Mouse (Mus musculus): ENCODE data around the gene Gm9918.

The Gm9918 gene

DNA sequence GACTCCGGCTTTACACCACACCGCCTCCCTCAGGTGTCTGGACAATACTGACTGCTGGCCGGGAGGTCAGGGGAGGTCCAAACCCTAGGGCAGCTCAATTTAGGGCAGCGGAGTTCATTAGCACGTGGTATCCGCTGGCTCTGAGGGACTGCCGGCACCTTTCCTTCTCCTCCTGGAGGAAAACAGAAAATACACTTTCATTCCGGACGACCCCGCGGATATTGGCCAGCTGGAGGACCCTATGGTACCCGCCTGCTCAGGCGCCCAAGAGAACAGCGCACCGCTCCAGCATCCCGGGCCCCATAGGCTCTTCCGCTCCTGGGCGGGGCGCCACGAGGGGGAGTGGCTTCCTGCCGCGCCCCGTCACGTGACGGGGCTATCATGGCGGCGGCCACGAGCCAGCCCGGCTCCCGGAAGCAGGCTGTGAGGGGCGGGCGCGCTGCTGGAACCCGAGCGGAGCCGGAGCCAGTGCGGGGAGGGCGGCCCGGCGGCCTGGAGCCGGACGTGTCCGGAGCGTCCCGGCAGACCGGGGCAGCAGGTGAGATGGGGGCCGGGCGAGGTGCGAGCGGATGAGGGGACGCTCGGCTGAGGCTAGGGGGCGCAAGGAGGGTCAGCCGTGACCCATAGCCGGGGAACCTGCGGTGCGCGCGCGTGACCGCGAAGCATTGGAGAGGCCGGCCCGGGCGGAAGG is 8.9 kb downstream of the Gm9918 start, which contains the start of gene Mfsd5:
Mfsd5 (plus strand) TSS at position 363 of the 691 bp plus-strand sequence.
- DNase-seq: peak; percentile 96

DNA sequence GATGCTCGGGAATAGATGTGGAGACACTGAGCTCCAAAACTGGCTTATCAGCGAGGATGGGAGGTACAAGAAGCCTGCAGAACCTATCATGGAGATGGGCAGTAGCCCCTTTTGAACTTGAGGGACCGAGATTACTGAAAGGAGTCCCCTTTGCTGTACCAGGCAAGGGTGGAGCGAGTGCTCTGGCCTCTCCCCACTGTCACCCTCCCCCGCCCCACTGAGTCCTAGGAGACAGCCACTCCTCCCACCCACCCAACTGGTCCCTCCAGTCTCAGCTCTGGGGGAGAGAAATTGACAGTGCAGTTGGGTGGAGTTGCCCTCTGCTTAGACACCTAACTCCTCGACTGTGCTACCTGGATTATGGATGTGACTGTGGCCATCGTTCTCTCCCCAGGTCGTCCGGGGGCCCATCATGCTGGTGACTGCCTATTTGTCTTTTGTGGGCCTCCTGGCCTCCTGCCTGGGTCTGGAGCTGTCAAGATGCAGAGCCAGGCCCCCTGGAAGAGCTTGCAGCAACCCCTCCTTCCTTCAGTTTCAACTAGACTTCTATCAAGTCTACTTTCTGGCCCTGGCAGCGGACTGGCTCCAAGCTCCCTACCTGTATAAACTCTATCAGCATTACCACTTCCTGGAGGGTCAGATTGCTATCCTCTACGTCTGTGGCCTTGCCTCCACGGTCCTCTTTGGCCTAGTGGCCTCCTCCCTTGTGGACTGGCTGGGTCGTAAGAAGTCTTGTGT is 9.6 kb downstream of the Gm9918 start:
- DNase-seq: peak; percentile 26 to 35

DNA sequence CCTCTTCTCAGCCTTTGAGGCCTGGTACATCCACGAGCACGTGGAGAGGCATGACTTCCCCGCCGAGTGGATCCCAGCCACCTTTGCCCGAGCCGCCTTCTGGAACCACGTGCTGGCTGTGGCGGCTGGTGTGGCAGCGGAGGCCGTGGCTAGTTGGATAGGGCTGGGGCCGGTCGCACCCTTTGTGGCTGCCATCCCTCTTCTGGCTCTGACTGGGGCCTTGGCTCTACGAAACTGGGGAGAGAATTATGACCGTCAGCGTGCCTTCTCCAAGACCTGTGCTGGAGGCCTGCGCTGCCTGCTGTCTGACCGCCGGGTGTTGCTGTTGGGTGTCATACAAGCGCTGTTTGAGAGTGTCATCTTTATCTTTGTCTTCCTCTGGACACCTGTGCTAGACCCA is 10.3 kb downstream of the Gm9918 start:
- peak in 1 of 2 experiments; percentile 17 for DNase-seq

DNA sequence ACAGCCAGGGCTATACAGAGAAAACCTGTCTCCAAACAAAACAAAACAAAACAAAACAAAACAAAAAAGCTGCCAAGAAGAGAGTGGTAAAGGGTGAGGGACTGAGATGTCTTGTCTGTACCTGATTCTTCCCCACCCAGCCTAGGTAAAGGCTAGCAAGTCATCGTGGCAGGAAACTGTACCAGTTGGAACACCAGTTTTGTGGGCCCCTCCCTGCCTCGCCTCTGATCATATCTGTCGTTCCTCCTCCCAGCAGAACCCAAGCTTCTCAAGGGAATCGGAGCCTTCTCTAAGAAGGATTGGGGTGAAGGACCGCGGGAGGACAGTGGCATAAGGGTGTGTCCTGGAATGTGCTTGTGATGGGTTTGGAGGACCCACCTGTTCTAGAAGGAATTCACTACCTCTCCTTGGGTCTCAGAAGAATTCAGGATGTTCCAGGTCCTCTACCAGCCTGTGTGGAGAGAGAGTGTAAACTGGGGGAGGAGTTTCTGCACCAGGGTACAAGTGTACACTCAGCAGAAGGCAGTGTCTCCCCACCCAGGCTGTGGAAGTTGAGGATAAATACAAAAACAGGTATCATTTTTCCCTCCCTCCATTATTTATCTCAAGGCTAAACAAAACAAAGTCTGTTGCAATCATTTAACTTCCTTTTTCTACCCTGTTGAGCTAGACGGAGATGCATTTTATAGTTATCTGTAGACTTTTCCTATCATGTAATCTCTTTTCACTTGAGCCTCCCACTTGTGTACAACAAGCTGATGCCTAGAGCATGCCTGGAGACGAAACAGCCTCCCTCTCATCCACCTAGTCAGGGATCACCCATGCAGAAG is 12.3 kb downstream of the Gm9918 start:
- no peak for DNase-seq

DNA sequence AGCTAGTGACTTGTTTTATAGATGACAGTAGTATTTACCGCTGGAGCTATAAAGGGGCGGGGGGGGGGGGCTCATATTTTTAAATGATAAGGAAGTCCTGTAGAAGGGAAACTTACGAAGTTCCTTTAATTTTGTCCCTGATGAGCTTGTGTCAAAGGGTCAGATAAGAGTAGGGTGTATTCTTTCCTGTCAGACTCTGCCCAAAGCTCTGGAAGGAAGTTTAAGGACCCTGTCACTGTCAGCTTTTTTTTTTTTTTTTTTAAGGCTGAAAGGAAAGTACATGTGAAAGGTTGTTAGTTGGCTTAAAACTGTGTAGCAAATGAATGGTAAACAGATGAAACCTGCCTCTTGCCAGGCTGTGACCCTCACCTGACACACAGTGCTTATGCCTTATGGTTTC is 13.3 kb downstream of the Gm9918 start:
- DNase-seq: no peak

DNA sequence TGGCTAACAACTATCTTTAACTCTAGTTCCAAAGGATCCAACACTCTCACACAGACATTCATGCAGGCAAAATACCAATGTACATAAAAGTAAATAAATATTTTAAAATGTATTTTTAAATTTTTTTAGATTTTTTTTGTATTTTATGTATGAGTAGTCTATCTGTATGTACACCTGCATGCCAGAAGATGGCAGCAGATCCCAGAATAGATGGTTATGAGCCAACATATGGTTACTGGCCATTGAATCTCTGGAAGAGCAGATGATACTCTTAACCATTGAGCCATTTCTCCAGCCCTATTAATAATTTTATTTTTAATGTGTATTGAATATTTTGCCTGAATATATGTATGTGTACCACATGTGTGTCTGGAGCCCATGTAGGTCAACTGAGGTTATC is 17.0 kb downstream of the Gm9918 start:
- peak; percentile 62 to 64 for DNase-seq

DNA sequence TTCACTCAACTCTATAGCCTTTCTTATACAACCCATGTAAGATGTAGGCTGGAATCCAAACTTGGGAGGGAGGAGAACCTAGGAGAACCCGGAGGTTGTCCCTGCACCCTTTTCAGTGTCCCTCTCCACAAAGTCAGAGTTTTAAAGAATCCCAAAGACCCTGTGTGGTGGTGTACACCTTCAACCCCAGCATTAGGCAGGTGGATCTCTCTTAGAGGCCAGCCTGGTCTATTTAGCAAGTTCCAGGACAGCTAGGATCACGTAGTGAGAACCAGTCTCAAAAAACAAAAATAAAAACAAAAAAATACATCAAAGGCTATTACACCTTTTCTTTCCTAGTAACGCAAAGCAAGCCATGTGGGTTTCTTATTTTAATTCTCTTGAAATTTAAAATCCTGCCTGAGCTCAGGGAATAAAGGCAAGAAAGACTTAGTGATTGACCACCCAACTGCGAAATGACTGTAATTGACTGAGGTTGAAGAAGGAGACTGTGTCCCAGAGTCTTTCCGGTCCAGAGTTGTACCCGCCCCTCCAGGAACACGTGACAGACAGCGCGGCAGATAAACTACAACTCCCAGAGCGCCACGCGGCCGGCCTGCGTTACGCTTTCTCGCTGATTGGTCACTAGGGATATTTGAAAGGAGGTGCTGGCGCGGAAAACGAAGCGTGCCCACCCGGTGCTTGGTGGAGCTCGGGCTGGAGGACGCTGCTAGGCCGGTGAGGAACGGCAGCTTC is 25.4 kb downstream of the Gm9918 start, which contains the start of gene Espl1:
Espl1 (plus strand) TSS at position 634 of the 735 bp plus-strand sequence.
- DNase-seq: peak; percentile 95 to 96

DNA sequence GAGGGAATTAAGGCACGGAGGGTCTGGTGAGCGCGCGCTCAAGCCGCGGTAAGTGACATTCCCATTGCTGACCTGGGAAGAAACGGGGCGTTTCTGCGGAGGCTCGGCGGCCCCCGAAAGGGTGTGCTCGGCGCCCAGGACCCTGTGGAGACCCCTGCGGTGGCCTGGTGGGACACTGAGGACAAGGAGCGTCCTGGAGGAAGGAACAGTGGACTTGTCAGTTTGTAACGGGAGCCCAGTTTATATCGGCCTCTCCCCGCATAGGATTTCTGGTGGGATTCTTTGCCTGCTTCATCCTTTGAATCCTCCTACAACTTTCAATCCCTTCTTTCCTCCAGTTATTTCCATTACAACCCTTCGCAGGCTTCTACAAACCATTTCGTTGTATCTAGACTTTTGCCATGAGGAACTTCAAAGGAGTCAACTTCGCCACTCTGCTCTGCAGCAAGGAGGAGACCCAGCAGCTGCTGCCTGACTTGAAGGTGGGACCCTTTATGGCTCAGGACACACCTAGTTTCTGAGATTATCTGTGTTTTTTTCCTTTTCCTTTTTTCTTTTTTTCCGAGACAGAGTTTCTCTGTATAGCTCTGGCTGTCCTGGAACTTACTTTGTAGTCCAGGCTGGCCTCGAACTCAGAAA is 26.1 kb downstream of the Gm9918 start:
- DNase-seq: no peak

DNA sequence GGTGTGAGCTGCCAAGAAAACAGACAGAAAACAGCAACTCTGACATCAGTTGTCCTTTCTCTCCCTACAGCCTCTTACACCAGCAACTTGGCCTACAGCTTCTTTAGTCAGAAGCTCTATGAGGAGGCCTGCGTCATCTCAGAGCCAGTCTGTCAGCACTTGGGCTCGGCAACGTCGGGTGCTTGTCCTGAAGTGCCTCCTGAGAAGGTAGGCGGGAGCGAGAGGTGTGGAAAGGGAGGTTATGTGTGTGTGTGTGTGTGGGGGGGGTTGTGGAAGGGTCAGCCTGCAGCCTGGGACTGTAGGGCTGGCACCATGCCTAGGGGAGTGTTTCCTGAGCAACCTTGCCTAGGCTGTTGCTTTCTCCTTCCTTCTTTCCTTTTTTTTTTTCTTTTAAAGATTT is 32.2 kb downstream of the Gm9918 start:
- DNase-seq: no peak

DNA sequence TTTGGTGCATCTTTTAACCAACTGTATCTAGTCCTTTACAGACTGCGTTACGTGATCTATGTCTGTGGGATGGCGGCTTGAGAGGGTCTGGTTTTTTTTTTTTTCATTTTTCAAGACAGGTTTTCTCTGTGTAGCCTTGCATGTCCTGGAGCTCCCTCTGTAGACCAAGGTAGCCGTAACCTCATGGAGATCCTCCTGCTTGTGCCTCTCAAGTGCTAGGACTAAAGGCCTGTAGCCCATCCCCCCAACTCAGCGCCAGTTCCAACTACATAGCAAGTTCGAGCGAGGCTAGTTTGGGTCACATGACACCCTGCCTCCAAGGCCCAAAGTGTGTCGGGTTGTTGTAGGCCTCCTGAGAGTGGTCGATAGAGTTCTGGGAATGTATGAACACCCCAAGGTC is 38.4 kb downstream of the Gm9918 start:
- no peak for DNase-seq

DNA sequence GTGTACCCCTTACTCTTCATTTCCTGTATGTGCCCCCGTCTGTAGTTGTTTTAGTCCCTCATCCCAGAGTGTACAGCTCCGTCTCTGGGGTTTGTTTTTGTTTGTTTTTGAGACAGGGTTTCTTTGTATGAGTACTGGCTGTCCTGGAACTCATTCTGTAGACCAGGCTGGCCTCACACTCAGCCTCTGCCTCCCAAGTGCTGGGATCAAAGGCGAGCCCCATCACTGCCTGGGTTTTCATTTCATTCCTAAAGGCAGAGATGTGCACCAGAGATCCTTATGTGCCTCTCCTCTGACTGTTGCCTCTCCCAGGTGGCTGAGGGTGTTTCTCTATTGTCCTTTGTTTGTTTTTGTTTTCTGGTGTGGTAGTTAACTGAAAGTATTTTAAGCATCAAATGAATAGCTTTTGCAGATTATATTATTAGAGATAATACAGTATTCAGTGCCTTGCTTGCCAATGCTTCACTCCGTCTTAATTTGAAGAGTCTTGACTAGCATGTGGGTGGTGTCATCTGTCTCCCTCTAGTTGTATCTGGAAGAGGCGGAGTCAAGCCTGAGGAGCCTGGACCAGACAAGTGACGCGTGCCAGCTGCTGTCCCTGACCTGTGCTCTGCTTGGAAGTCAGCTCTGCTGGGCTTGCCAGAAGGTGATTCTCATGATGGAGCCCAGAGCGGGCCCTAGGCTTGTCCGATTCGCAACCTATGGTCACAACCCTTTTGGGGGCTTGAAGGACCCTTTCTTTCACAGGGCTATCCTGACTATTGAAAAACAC is 39.9 kb downstream of the Gm9918 start:
- DNase-seq: no peak

DNA sequence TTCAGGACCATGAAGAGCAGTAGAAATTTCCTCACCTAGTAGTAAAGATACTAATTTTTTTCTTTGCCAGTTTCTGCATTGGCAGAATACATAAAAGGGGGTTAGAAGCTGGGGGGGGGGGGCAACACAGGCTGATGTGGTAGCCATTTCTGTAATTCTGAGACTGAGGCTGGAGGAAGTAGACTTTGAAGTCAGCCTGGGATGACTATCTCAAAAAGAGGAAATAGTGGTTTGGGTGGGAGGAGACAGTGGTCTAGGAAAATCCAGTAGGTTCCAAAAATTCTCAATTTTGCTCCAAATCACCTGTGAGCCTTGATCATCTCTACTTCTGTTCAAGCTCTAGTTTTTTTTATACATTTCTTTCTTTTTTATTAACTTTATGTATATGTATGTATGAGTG is 41.1 kb downstream of the Gm9918 start:
- no peak for DNase-seq

DNA sequence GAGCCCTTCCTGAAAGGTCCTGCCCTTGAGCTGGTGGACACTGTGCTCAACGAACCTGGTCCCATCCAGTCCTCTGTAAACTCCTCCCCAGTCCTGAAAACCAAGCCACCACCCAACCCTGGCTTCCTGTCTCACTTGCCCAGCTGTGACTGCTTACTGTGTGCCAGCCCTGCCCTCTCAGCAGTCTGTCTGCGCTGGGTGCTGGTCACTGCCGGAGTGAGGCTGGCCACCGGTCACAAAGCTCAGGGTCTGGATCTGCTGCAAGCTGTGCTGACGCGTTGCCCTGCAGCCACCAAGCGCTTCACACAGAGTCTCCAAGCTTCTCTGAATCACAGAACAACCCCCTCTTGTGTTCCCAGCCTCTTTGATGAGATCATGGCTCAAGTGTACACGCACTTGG is 44.9 kb downstream of the Gm9918 start:
- DNase-seq: no peak

DNA sequence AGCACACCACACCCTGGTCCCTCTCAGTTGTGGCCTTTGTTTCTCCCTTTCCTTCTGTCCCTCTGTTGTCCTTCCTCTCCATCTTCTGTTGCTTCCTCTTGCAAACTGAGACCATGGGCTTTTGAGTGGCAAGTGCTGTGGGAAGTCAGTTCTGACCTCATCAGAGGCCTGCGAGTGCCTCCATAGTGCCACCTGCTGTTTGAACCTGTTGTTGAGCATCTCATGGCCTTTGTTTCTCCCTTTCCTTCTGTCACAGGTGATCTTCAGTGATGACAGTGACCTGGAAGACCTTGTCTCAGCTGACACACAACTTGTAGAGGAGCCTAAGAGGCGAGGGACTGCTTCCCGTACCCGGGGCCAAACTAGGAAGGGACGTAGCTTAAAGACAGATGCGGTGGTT is 45.9 kb downstream of the Gm9918 start:
- DNase-seq: peak; percentile 69 to 78
